Mouse (Mus musculus) liver, embryonic 16.5 days (tissue): ENCODE results near the gene Nbas. TPM values are rescaled to one million over a fixed set of nuclear protein-coding genes. Genes with fewer than 3 reads are reported as not detected.

Source experiments
- ATAC-seq: fragments of 200-750 bp; cut with Nextera tagmentation; 2 replicates; pipeline ENCODE4 v1.8.0; 2017; ENCODE audit warnings: low read depth, mild to moderate bottlenecking, moderate number of reproducible peaks, moderate library complexity
- H3K27ac ChIP-seq: fragments of 300-500 bp; sonication (generic); 2 replicates; pipeline ENCODE4 v1.5.1; 2014; ENCODE audit warnings: mild to moderate bottlenecking, low read length
- H3K27me3 ChIP-seq: fragments of 300-500 bp; sonication (generic); 2 replicates; pipeline ENCODE4 v1.6.1; 2014; ENCODE audit warnings: low read depth, low read length, mixed read lengths; ENCODE audit not compliant: control insufficient read depth, insufficient read depth
- H3K36me3 ChIP-seq: fragments of 300-500 bp; sonication (generic); 2 replicates; pipeline ENCODE4 v1.6.1; 2014; ENCODE audit warnings: mild to moderate bottlenecking; ENCODE audit not compliant: control insufficient read depth, insufficient read depth
- H3K4me1 ChIP-seq: fragments of 300-500 bp; sonication (generic); 2 replicates; pipeline ENCODE4 v1.6.1; 2014; ENCODE audit warnings: low read depth, low read length, mixed read lengths; ENCODE audit not compliant: control insufficient read depth
- H3K4me2 ChIP-seq: fragments of 300-500 bp; sonication (generic); 2 replicates; pipeline ENCODE4 v1.6.1; 2014; ENCODE audit warnings: low read depth, low read length, mixed read lengths
- H3K4me3 ChIP-seq: fragments of 300-500 bp; sonication (generic); 2 replicates; pipeline ENCODE4 v1.5.1; 2014; ENCODE audit warnings: low read depth, mild to moderate bottlenecking, low read length
- H3K9ac ChIP-seq: fragments of 300-500 bp; sonication (generic); 2 replicates; pipeline ENCODE4 v1.6.1; 2014; ENCODE audit warnings: low read depth, low read length
- H3K9me3 ChIP-seq: fragments of 300-500 bp; sonication (generic); replicated peaks from 2 replicates; pipeline ENCODE4 v1.6.1; 2016; ENCODE audit warnings: low read length; ENCODE audit not compliant: control insufficient read depth
- WGBS: fragments of 180-500 bp; shearing (Covaris S2); extraction: QIAGEN DNeasy Blood & Tissue Kit; methylation state at CpG from one replicate; pipeline ENCODE4 v1.1.7; 2014; ENCODE audit not compliant: insufficient replicate concordance; 5-methylcytosine and 5-hydroxymethylcytosine counted together
- polyA plus RNA-seq: library from polyadenylated mRNA; unstranded; fragments of >200 nt; fragmentation: Nextera tagmentation; extraction: Ambion mirVana; gene quantifications from 2 replicates; pipeline ENCODE4 v1.2.1, GENCODE M21; 2015

Gene Nbas
- polyA plus RNA-seq, 1 experiment from 2014 or later = 5.1 TPM

DNA sequence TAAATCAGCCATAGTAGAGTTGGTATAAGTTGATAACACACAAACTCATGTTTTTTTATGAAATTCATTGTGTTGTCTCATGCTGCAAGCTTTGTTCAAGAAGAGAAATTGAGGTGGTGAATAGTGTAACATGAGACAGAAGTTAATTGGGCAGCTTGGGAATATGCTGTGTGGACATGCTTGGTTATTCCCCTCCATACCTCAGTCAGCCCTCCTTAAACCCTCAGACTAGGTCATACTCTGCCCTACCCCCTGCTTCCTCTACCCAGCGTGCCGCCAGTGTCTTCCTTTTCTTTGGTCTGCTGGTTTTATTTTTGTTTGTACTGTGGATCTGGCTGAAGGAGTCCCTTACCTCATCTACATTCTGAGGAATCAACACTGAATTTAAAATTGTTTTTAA lies 22.5 kb downstream of the Nbas start:
- 72% methylated on average over 2 of the region's 2 CpGs for WGBS

DNA sequence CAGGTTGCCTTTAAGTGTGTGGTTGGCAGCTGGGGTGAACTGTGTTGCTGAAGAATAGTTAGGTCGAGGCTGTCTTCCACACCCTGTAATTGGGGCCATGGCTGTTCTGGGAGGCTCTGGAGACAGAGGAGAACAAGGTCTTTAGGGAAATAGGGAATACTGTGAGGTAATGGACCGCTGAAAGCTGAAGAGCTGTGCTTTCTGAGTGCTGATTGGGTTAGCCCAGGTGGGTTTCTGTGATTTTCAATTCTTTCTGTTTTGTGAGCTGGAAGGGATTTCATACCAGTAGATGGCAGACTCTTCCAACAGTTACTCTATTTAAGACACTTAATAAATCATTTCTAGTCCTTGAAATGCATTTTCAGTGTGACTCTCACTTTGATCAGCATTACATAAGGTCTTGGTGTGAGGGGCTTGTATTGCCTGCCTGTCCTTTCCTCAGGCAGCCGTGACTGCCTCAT lies 24.5 kb downstream of the Nbas start:
- no peak overlapping the region for H3K4me3 ChIP-seq
- no peaks in the 10 kb centered on the region for H3K36me3 ChIP-seq
- no peaks in the 10 kb centered on the region for H3K27me3 ChIP-seq
- WGBS = 62% methylated on average over 3 of the region's 3 CpGs
- no peaks in the 10 kb centered on the region for H3K9me3 ChIP-seq
- no peaks in the 10 kb centered on the region for H3K4me1 ChIP-seq
- no peak overlapping the region for H3K27ac ChIP-seq
- ATAC-seq = no peak
- no peak overlapping the region for H3K4me2 ChIP-seq
- H3K9ac ChIP-seq = no peak overlapping the region

More for the DNA sequence above, 22.5 kb downstream of the Nbas start:
- Histone ChIP-seq H3K27ac (no peak overlapping the region), H3K36me3 (no peaks in the 10 kb centered on the region), H3K4me1 (no peaks in the 10 kb centered on the region), H3K27me3 (no peaks in the 10 kb centered on the region), H3K4me2 (no peak overlapping the region), H3K9me3 (no peaks in the 10 kb centered on the region), H3K9ac (no peak overlapping the region), H3K4me3 (no peak overlapping the region)
- no peak for ATAC-seq

DNA sequence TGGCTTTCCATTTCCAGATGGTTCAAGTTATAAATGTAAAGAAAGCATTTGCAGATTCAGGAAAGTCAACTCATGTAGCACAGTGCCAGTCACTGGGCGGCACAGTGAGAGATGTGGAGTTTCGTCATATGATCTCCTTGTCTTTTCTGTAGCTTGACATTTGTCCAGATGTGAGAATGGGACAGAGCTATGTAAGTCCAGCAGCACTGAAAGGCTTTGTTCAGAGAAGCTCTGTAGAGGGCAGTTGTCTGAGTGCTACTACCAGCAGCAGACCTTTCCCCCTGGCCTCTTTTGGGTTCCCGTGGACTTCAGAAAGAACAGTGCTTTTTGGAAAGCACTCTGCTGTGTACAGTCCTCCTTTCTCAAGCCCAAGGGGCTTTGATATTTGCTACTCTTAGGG lies 34.1 kb downstream of the Nbas start:
- ATAC-seq = no peak
- Histone ChIP-seq H3K4me3 (no peak overlapping the region), H3K4me1 (no peaks in the 10 kb centered on the region), H3K27ac (no peak overlapping the region), H3K27me3 (no peaks in the 10 kb centered on the region), H3K4me2 (no peak overlapping the region), H3K9ac (no peak overlapping the region), H3K9me3 (no peaks in the 10 kb centered on the region), H3K36me3 (no peaks in the 10 kb centered on the region)
- 81% methylated on average over 3 of the region's 3 CpGs for WGBS

DNA sequence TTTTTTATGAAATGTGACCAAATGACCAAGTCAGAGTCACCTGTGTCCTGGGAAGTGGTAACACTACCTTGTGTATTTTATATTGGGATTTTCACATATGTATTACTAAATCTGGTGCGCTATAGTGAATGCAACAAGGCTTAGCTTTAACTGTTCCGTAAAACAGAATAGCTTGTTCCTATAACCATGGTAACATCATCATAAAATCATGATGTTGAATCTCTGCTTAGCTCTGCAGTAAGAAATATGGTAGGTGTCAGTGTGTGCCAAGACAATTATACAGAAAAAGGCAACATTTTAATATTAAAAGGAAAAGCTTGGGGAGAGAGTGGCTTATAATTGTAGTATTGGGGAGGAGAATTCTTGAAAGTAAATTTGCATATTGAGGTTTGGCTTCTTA lies 45.0 kb downstream of the Nbas start:
- Histone ChIP-seq H3K9ac (no peak overlapping the region), H3K4me3 (no peak overlapping the region), H3K4me1 (no peaks in the 10 kb centered on the region), H3K36me3 (no peaks in the 10 kb centered on the region), H3K9me3 (no peaks in the 10 kb centered on the region), H3K4me2 (no peak overlapping the region), H3K27me3 (no peaks in the 10 kb centered on the region), H3K27ac (no peak overlapping the region)
- 85% methylated on average over 2 of the region's 2 CpGs for WGBS
- ATAC-seq = no peak

DNA sequence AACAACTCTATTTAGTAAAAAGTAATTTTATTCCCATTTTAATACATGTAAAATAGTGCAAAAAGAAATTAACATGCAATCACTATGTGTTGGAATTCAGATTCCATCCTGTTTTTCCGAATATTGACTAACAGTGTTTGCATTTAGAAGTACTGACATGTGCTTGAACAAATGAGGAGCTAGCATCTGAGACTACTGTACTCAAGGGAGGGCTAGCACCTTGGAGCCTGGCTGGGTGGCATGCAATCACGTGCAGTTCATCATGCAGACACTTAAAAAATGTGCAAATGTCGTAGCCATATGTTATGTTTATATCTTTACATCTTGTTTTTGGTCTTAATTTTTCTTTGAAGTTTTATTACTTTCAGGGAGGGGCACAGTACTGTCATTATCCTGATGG lies 45.5 kb downstream of the Nbas start:
- Histone ChIP-seq H3K27ac (no peak overlapping the region), H3K4me2 (no peak overlapping the region), H3K9ac (no peak overlapping the region), H3K4me1 (no peaks in the 10 kb centered on the region), H3K9me3 (no peaks in the 10 kb centered on the region), H3K36me3 (no peaks in the 10 kb centered on the region), H3K4me3 (no peak overlapping the region), H3K27me3 (no peaks in the 10 kb centered on the region)
- WGBS = 77% methylated on average over 3 of the region's 3 CpGs
- no peak for ATAC-seq

DNA sequence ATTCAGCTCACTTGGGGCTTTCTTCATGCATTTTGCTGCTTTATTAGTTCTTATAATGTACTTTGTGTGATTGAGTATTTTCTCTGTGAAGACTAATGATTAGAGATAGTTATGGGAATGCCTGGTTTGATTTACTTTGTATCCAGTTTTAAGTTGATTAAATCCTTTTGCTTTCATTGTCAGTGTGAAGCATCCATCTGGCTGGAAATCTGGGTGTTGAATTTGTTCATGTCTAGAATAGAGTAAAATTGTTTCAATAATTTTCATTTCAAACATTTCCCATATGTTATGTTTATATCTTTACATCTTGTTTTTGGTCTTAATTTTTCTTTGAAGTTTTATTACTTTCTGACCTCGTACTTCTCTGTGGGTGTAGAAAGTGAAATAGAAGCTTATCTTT lies 46.1 kb downstream of the Nbas start:
- Histone ChIP-seq H3K27ac (no peak overlapping the region), H3K36me3 (no peaks in the 10 kb centered on the region), H3K4me3 (no peak overlapping the region), H3K9ac (no peak overlapping the region), H3K27me3 (no peaks in the 10 kb centered on the region), H3K4me1 (no peaks in the 10 kb centered on the region), H3K9me3 (no peaks in the 10 kb centered on the region), H3K4me2 (no peak overlapping the region)
- ATAC-seq = no peak
- WGBS = 70% methylated on average over 1 of the region's 1 CpGs

DNA sequence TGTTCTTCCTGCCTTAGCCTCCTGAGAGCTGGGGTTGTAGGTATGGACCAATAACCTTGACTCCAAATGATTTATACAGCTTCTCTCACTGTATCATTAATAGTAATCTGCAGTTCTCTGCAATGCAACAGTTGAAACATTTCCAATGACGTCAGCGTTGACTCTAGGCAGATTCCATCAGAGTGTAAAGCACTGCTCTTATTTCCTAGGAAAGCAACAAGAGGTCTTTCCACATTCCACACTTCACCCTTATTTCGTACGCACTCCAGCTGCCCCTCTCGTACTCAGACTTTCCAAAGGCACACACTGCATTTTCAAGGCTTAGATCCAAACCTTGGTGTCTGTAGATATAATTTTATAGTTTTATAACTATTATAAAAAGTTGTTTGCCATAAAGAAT lies 73.6 kb downstream of the Nbas start:
- ATAC-seq = no peak
- Histone ChIP-seq H3K36me3 (0 out of 2 replicates have a peak, but pooled peaks cover 2% of the 10 kb centered on the region), H3K4me1 (no peaks in the 10 kb centered on the region), H3K27ac (no peak overlapping the region), H3K9ac (no peak overlapping the region), H3K27me3 (no peaks in the 10 kb centered on the region), H3K4me2 (no peak overlapping the region), H3K9me3 (no peaks in the 10 kb centered on the region), H3K4me3 (no peak overlapping the region)
- WGBS = 79% methylated on average over 5 of the region's 5 CpGs

DNA sequence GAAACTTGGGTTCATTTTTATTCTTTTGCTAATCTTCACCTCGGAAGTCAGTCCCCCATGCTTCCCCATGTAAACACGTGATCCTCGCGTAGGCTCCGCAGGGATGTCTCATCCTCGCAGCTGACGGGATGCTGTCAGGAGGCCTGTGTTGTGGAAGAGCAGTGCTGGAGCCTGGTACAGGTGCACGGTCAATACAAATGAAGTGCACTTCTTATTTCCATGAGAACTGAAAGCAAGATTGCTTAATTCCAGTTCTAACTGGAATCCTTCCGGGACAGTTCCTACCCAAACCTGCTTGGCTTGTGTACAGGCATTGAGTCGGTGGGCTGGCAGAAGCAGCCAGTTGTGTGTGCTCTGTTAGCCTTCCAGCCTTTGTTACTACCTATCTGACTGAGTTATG lies 87.3 kb downstream of the Nbas start:
- Histone ChIP-seq H3K4me2 (no peak overlapping the region), H3K4me1 (no peaks in the 10 kb centered on the region), H3K4me3 (no peak overlapping the region), H3K27me3 (no peaks in the 10 kb centered on the region), H3K9me3 (no peaks in the 10 kb centered on the region), H3K9ac (no peak overlapping the region), H3K27ac (no peak overlapping the region), H3K36me3 (no peaks in the 10 kb centered on the region; the same call in 1 of the 2 replicates)
- no peak for ATAC-seq
- WGBS = 81% methylated on average over 10 of the region's 10 CpGs

DNA sequence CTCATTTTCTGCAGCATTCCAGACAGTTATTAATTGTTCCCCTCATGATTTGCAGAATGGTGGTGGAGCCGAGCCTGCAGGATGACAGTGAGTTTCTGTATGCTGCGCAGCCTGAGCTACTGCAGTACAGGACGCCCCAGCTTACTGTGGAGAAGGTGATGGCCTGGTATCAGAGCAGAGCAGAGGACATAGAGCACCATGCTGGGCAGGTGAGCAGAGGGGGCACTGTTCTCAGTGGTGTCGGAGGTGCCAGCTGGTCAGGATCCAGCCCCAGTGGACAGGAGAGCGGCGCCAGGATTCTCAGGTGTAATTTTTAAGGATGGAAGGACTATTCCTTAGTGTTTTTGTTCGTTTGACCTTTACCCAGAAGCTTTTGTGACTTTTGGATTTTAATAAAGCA lies 87.8 kb downstream of the Nbas start:
- WGBS = 66% methylated on average over 7 of the region's 7 CpGs
- Histone ChIP-seq H3K4me1 (no peaks in the 10 kb centered on the region), H3K27me3 (no peaks in the 10 kb centered on the region), H3K27ac (no peak overlapping the region), H3K9me3 (no peaks in the 10 kb centered on the region), H3K36me3 (no peaks in the 10 kb centered on the region; the same call in 1 of the 2 replicates), H3K4me3 (no peak overlapping the region), H3K9ac (no peak overlapping the region), H3K4me2 (no peak overlapping the region)
- ATAC-seq = no peak
